Mouse (Mus musculus): ENCODE data around the gene Inafm1. TPM values are rescaled to one million over a fixed set of nuclear protein-coding genes. Genes with fewer than 3 reads are reported as not detected.

The Inafm1 gene
- polyA plus RNA-seq, 1 experiment from 2014 or later, result 24.8 TPM

DNA sequence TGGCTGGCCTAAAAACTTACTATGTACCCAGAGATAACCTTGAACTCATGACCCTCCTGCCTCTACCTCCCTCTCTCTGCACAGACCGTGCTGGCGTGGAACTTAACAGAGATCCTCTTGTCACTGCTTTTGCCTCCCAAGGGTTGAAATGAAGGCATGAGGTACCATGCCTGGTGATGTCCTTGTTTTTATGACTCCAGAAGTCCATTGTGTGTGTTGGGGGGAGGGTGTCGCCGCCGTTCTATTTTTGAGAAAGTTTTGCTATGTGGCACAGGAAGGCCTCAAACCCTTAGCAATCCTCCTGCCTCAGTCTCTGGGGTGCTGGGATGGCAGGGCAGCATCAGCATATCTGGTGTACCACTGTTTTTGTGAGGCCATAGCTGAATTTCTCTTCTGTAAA lies 25.5 kb upstream of the Inafm1 start:
- no peak overlapping the region for H3K4me3 ChIP-seq (ENCODE audit: low read depth, low read length)
- H3K4me2 ChIP-seq (replicated peaks; ENCODE audit: low read depth), result no peak overlapping the region
- TF ChIP-seq CTCF (IDR thresholded peaks at IDR 0.05; ENCODE audit: low read depth), result no peak

DNA sequence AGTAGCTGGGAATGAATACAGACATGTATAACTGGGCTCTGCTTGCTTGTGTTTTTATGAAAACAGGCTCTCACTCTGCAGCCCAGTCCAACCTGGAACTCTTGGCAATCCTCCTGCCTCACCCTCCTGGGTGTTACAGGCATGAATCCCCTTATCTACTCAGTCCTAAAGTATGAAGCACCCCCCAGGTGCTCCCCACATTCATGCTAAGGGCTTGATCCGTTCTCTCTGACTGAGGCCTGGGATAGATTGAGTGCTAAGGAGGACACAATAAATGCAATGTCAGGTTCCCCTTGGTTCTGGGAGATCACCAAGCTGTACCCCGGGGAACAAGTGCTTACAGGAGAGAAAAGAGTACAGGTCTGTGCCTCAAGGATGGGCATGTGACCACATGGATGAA lies 24.2 kb upstream of the Inafm1 start:
- no peak overlapping the region for H3K9ac ChIP-seq (ENCODE audit: low read depth, low read length)
- H3K4me1 ChIP-seq (replicated peaks; ENCODE audit: control insufficient read depth, insufficient read depth, low read length), result no peaks in the 10 kb centered on the region
- 0 out of 2 replicates have a peak, but pooled peaks cover 4% of the 10 kb centered on the region for H3K27me3 ChIP-seq (replicated peaks; ENCODE audit: control insufficient read depth, insufficient read depth, low read length)
- WGBS, result 64% methylated on average over 2 of the region's 2 CpGs
- H3K4me3 ChIP-seq (ENCODE audit: low read depth, low read length), result no peak overlapping the region
- TF ChIP-seq CTCF (IDR thresholded peaks at IDR 0.05; ENCODE audit: low read depth), result no peak
- ATAC-seq, result no peak
- no peak overlapping the region for H3K27ac ChIP-seq (ENCODE audit: low read depth, low read length)
- no peak overlapping the region for H3K4me2 ChIP-seq (replicated peaks; ENCODE audit: low read depth)
- no peaks in the 10 kb centered on the region for H3K9me3 ChIP-seq (ENCODE audit: control insufficient read depth)
- no peaks in the 10 kb centered on the region for H3K36me3 ChIP-seq (ENCODE audit: control insufficient read depth, insufficient read depth)

More for the DNA sequence above, 25.5 kb upstream of the Inafm1 start:
- no peak for ATAC-seq
- Histone ChIP-seq H3K27me3 (replicated peaks; ENCODE audit: control insufficient read depth, insufficient read depth, low read length) (0 out of 2 replicates have a peak, but pooled peaks cover 4% of the 10 kb centered on the region), H3K36me3 (ENCODE audit: control insufficient read depth, insufficient read depth) (no peaks in the 10 kb centered on the region), H3K9me3 (ENCODE audit: control insufficient read depth) (no peaks in the 10 kb centered on the region), H3K4me1 (replicated peaks; ENCODE audit: control insufficient read depth, insufficient read depth, low read length) (no peaks in the 10 kb centered on the region), H3K27ac (ENCODE audit: low read depth, low read length) (no peak overlapping the region), H3K9ac (ENCODE audit: low read depth, low read length) (no peak overlapping the region)
- 80% methylated on average over 5 of the region's 5 CpGs for WGBS

DNA sequence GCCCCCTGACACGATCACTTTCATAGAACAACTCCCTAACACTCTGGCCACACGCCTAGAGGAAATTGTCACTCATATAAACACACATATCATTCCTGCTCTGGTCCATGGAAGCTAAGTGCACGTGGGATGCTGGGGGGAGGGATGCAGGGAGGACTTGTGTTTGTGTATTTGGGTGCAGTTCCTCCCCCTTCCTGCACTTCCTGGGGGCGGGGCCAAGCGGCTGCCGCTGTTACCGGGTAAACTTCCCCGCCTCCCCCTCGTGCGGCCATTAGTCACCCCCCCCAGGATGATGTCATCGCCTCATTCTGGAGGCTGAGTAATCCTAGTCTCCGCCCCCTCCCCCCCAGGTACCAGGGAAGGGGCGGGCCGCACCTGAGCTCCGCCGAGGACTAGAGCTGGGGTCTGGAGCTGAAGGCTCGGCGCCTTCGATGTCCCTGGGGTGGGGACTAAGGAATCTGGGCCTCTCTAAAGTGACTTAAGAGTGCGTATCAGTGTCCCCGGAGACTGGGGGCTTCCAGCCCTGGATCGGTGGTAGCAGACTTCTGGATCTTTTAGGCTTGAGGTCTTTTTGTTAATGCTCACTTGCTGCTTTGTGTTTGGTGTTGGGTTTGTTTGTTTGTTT lies 23.5 kb upstream of the Inafm1 start:
- H3K9ac ChIP-seq (ENCODE audit: low read depth, low read length), result 0 out of 2 replicates have a peak overlapping the region, but pooled peaks have one; percentile 34
- peak; percentile 56 for TF ChIP-seq CTCF (IDR thresholded peaks at IDR 0.05; ENCODE audit: low read depth)
- no peaks in the 10 kb centered on the region for H3K4me1 ChIP-seq (replicated peaks; ENCODE audit: control insufficient read depth, insufficient read depth, low read length)
- H3K9me3 ChIP-seq (ENCODE audit: control insufficient read depth), result no peaks in the 10 kb centered on the region
- 1% methylated on average over 22 of the region's 22 CpGs for WGBS
- peak; percentile 41 for ATAC-seq
- H3K4me3 ChIP-seq (ENCODE audit: low read depth, low read length), result peak overlapping the region; percentile 26
- H3K4me2 ChIP-seq (replicated peaks; ENCODE audit: low read depth), result peak overlapping the region; percentile 65
- H3K27me3 ChIP-seq (replicated peaks; ENCODE audit: control insufficient read depth, insufficient read depth, low read length), result 0 out of 2 replicates have a peak, but pooled peaks cover 4% of the 10 kb centered on the region
- no peaks in the 10 kb centered on the region for H3K36me3 ChIP-seq (ENCODE audit: control insufficient read depth, insufficient read depth)
- peak overlapping the region; percentile 62 for H3K27ac ChIP-seq (ENCODE audit: low read depth, low read length)

DNA sequence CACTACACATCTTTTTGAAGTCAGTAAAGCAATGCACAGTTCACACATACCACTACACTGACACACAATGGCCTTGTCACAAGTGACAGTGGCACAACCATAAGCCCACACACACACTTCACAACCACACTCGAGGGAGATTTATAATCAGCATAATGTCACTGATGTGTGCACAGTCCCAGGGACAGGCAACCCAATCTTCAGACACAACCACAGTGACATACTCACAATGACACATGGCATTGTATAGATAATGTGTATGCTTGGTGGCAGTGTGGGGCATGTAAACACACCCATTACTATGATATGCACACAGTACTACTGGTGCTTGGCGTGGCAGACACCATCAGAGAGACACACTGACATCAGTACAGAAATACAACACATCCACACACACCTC lies 22.7 kb upstream of the Inafm1 start:
- H3K27ac ChIP-seq (ENCODE audit: low read depth, low read length), result no peak overlapping the region
- 32% methylated on average over 2 of the region's 2 CpGs for WGBS
- no peak overlapping the region for H3K9ac ChIP-seq (ENCODE audit: low read depth, low read length)

DNA sequence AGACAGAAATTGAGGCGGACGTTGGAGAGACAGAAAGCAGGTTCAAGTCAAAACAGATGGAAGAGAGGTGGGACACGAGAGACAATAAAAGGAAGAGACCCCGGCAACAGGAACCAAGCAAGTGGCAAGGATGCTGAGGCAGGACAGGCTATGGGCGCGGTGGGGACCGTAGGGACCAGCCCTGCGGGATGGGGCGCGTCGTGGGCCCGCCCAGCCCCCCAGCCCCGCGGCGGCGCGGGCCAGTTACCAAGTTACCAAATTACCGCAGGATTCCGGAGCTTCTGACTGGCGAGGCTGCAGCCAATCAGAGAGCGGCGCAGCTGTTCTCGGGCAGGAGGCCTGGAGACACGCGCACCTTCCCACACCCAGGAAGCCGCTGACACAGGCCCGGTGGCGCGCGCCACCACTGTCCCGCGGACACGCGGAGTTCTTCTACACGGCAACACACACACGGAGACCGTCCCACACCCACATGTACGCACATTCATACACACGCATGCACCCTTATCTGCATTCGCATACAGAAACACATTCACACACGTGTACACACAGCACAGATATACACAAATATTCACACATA lies 22.0 kb upstream of the Inafm1 start:
- 2% methylated on average over 40 of the region's 41 CpGs for WGBS
- no peaks in the 10 kb centered on the region for H3K9me3 ChIP-seq (ENCODE audit: control insufficient read depth)

More for the DNA sequence above, 22.7 kb upstream of the Inafm1 start:
- Histone ChIP-seq H3K4me1 (replicated peaks; ENCODE audit: control insufficient read depth, insufficient read depth, low read length) (no peaks in the 10 kb centered on the region), H3K9me3 (ENCODE audit: control insufficient read depth) (no peaks in the 10 kb centered on the region), H3K4me3 (ENCODE audit: low read depth, low read length) (no peak overlapping the region), H3K36me3 (ENCODE audit: control insufficient read depth, insufficient read depth) (no peaks in the 10 kb centered on the region), H3K4me2 (replicated peaks; ENCODE audit: low read depth) (no peak overlapping the region), H3K27me3 (replicated peaks; ENCODE audit: control insufficient read depth, insufficient read depth, low read length) (0 out of 2 replicates have a peak, but pooled peaks cover 4% of the 10 kb centered on the region)
- no peak for ATAC-seq
- TF ChIP-seq CTCF (IDR thresholded peaks at IDR 0.05; ENCODE audit: low read depth), result no peak

DNA sequence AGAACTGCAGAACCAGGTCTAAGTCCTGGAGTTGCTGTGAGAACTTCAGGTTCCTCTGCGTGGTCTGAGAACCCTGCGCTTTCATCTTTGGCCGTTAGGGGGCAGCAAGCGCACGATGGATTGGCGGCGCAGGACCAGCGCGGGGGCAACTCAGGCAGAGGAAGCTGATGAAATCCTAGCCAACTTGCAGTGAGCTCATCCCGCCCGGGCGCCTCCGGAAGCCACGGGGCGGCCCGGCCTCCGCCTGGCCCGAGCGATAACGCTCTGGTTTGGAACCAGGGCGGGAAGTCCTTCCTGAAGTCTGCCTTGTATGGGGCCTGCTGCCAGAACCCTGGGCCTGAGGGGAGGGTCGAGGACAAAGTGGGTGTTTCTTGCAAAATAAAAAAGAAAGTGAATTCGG lies 21.4 kb upstream of the Inafm1 start:
- Histone ChIP-seq H3K9ac (ENCODE audit: low read depth, low read length) (0 out of 2 replicates have a peak overlapping the region, but pooled peaks have one; percentile 44), H3K27me3 (replicated peaks; ENCODE audit: control insufficient read depth, insufficient read depth, low read length) (0 out of 2 replicates have a peak, but pooled peaks cover 4% of the 10 kb centered on the region), H3K9me3 (ENCODE audit: control insufficient read depth) (no peaks in the 10 kb centered on the region), H3K4me2 (replicated peaks; ENCODE audit: low read depth) (peak overlapping the region; percentile 87), H3K36me3 (ENCODE audit: control insufficient read depth, insufficient read depth) (no peaks in the 10 kb centered on the region), H3K4me3 (ENCODE audit: low read depth, low read length) (peak overlapping the region; percentile 49), H3K27ac (ENCODE audit: low read depth, low read length) (peak overlapping the region; percentile 90), H3K4me1 (replicated peaks; ENCODE audit: control insufficient read depth, insufficient read depth, low read length) (no peaks in the 10 kb centered on the region)
- 1% methylated on average over 23 of the region's 23 CpGs for WGBS
- TF ChIP-seq CTCF (IDR thresholded peaks at IDR 0.05; ENCODE audit: low read depth), result peak; percentile 99
- ATAC-seq, result peak; percentile 81

More for the DNA sequence above, 22.0 kb upstream of the Inafm1 start:
- Histone ChIP-seq H3K4me2 (replicated peaks; ENCODE audit: low read depth) (peak overlapping the region; percentile 87), H3K27me3 (replicated peaks; ENCODE audit: control insufficient read depth, insufficient read depth, low read length) (0 out of 2 replicates have a peak, but pooled peaks cover 4% of the 10 kb centered on the region), H3K9ac (ENCODE audit: low read depth, low read length) (peak overlapping the region; percentile 44; the same call in 1 of the 2 replicates), H3K4me1 (replicated peaks; ENCODE audit: control insufficient read depth, insufficient read depth, low read length) (no peaks in the 10 kb centered on the region), H3K27ac (ENCODE audit: low read depth, low read length) (peak overlapping the region; percentile 90), H3K36me3 (ENCODE audit: control insufficient read depth, insufficient read depth) (no peaks in the 10 kb centered on the region), H3K4me3 (ENCODE audit: low read depth, low read length) (peak overlapping the region; percentile 49)
- peak; percentile 55 for ATAC-seq
- TF ChIP-seq CTCF (IDR thresholded peaks at IDR 0.05; ENCODE audit: low read depth), result no peak

Data from intestine, postnatal 0 days (tissue).